17 mouse cellular contexts compared by ENCODE assay signal in genomic region chr1:80045141-80045540, GRCm38 (mm10).
"Had no signal": no experiment of that assay in that cellular context is flagged by ENCODE, and none has a peak within 500 bp of the region (broad histone marks: within the 10 kb centered on the region; RNA-seq: fewer than 3 reads in every experiment).

No protein-coding gene starts in this region.

- H3K4me3 ChIP-seq: lung, embryonic 15.5 days; megakaryocyte, embryonic 14.5 days; midbrain, embryonic 13.5 days; midbrain, embryonic 15.5 days; neural tube, embryonic 12.5 days; stomach, embryonic 15.5 days had no signal

- H3K27me3 ChIP-seq: lung, embryonic 15.5 days; megakaryocyte, embryonic 14.5 days; midbrain, embryonic 13.5 days; midbrain, embryonic 15.5 days; neural tube, embryonic 12.5 days; stomach, embryonic 15.5 days had no signal

- H3K9me3 ChIP-seq: lung, embryonic 15.5 days; midbrain, embryonic 13.5 days; midbrain, embryonic 15.5 days; neural tube, embryonic 12.5 days; stomach, embryonic 15.5 days had no signal

- H3K4me1 ChIP-seq: lung, embryonic 15.5 days; midbrain, embryonic 13.5 days; midbrain, embryonic 15.5 days; neural tube, embryonic 12.5 days; stomach, embryonic 15.5 days had no signal

- H3K36me3 ChIP-seq: lung, embryonic 15.5 days; midbrain, embryonic 13.5 days; midbrain, embryonic 15.5 days; neural tube, embryonic 12.5 days; stomach, embryonic 15.5 days had no signal

- DNase-seq: lung, adult 2 months; lung, postnatal 14 days; lung, postnatal 36 days; right cerebral cortex, postnatal 14 days; thymus, adult 2 months; thymus, postnatal 25 days; thymus, postnatal 4 days had no signal

- H3K9ac ChIP-seq: lung, embryonic 15.5 days; midbrain, embryonic 13.5 days; midbrain, embryonic 15.5 days; neural tube, embryonic 12.5 days; stomach, embryonic 15.5 days had no signal

- H3K27ac ChIP-seq: lung, embryonic 15.5 days; macrophage; midbrain, embryonic 13.5 days; midbrain, embryonic 15.5 days; neural tube, embryonic 12.5 days; stomach, embryonic 15.5 days; stomach, postnatal 0 days had no signal

- H3K4me2 ChIP-seq: lung, embryonic 15.5 days; midbrain, embryonic 11.5 days; midbrain, embryonic 13.5 days; midbrain, embryonic 15.5 days; neural tube, embryonic 12.5 days; stomach, embryonic 15.5 days had no signal

- ATAC-seq: lung, postnatal 0 days; midbrain, embryonic 13.5 days; midbrain, embryonic 15.5 days had no signal
